Mouse (Mus musculus) cerebellum, postnatal 4 days (tissue): ENCODE data around the gene Krtap16-1.

Experiments used
- DNase-seq, 2 experiments: peaks; one replicate each; pipeline ENCODE4 v3.0.0; 2022; ENCODE audit warnings: low spot score in 2 of 2, mixed read lengths in 1 of 2

Krtap16-1 gene

DNA sequence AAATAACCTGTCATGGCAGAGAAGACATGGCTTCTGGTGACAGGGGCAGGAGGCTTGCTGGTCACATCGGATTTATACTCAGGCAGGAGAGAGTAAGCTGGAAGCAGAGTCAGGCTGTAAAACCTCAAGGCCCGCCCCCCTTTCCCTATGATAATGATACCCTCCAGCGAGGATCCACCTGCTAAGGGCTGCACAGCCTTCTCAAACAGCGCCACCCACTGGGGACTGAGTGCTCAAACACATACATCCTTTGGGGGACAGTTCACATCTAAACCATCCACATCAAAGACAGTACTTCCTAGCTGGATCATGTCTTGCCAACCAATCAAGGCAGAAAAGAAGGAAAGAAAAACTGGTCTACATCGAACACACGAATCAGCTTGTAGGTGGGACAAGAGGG is 22.2 kb downstream of the Krtap16-1 start:
- DNase-seq = no peak

DNA sequence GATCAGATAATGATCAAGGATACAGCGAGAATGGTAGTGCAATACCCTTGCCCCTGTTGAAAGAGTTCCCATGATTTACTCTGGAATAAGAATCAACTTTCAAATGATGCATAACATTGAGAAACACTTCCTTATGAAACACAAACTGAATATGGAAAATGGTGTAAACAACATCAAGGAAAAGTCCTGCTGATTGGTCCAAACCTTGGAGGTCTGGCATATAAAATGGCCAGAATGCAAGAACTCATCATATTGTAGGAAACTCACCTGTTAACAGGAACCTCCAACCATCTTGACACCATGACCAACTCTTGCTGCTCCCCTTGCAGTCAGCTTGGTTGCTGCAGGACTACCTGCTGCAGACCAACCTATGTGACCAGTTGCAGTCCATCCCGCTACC is 38.2 kb downstream of the Krtap16-1 start, which contains the start of gene Krtap9-5:
TSS of gene Krtap9-5 (plus strand) at position 301 of the 400 bp plus-strand sequence.
- no peak for DNase-seq

DNA sequence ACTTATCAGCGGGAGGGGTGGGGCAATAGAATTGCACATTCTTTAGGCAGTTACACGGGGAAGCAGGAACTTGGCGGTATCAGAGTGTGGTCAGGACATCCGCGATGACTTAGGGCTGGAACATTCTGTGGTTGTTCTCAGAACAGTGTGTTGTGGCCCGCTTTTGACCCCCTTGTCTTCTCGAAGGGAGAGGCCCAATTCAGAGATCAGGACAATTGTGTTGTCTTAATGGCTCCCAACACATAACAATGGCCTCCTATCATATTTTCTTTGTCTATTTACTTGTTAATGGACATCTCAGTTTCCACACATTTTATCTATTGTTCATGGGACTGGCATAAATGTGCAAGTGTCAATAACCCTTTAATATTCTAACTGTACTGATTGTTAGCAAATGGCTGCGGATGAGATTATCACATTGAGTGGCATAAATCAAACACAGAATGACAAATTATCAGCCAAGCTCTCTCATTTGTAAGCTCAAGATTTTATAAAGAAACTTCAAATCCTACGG is 48.6 kb downstream of the Krtap16-1 start:
- no peak for DNase-seq

DNA sequence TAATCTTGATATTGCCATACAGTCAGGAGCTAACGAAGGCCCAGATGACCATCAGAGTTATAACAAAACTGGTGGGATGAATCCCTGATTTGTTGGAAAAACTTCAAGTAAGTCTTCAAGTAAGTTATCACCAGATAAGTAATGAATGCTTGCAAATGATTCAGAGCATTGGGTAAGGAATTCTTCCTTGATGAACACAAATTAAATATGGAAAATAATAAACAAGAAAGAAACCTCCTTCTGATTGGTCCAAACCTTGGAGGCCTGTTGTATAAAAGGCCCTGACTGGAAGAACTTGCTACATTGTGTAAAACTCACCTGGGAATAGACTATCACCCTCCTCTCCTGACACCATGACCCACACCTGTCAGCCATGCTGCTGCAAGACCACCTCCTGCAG is 50.4 kb downstream of the Krtap16-1 start, which contains the start of gene Krtap31-2:
TSS of gene Krtap31-2 (plus strand) at position 301 of the 400 bp plus-strand sequence.
- no peak for DNase-seq
